Mouse (Mus musculus): ENCODE results near the gene AI597479.

GRCm38 (mm10) chr1:43143284-43143683 is 44.8 kb downstream of the AI597479 start:
- TF ChIP-seq CTCF (IDR thresholded peaks at IDR 0.05; ENCODE audit: low read depth) (peak; percentile 47), EP300 (IDR thresholded peaks at IDR 0.05; ENCODE audit: low read depth) (no peak)

All from liver, postnatal 0 days (tissue).